Mouse (Mus musculus): ENCODE measurements around the gene Il10ra. TPM values are rescaled to one million over a fixed set of nuclear protein-coding genes. Genes with fewer than 3 reads are reported as not detected.

The Il10ra gene
- polyA plus RNA-seq, 1 experiment from 2014 or later = 0.56 TPM

Small RNA genes lying within 50 kb of the gene (microRNA-seq; reads per million reads assigned to microRNA genes)
- gene Mir7086 = not detected

Other genes starting within 250 kb of the Il10ra start
- 0.99 TPM in 1 of 2 replicates, not detected in the other for gene Mpzl2, start 229.3 kb downstream of the Il10ra start, polyA plus RNA-seq (2014; fragmentation: Nextera tagmentation; extraction: Ambion mirVana)
- 1.0 and 1.4 TPM in 2 replicates for gene Mpzl3, start 214.0 kb downstream of the Il10ra start, polyA plus RNA-seq (2014; fragmentation: Nextera tagmentation; extraction: Ambion mirVana)
- gene Jaml, start 190.0 kb downstream of the Il10ra start, polyA plus RNA-seq (2014; fragmentation: Nextera tagmentation; extraction: Ambion mirVana) = 0.22 TPM in 1 of 2 replicates, not detected in the other
- 9.3 and 11.2 TPM in 2 replicates for gene Scn2b, start 151.4 kb downstream of the Il10ra start, polyA plus RNA-seq (2014; fragmentation: Nextera tagmentation; extraction: Ambion mirVana)
- gene Scn4b, start 130.8 kb downstream of the Il10ra start, polyA plus RNA-seq (2014; fragmentation: Nextera tagmentation; extraction: Ambion mirVana) = 0.08 and 0.13 TPM in 2 replicates
- not detected in 2 replicates for gene BC049352, start 87.1 kb downstream of the Il10ra start, polyA plus RNA-seq (2014; fragmentation: Nextera tagmentation; extraction: Ambion mirVana)
- not detected in 2 replicates for gene Tmprss4, start 65.1 kb downstream of the Il10ra start, polyA plus RNA-seq (2014; fragmentation: Nextera tagmentation; extraction: Ambion mirVana)
- gene Tmprss13, start 50.0 kb upstream of the Il10ra start, polyA plus RNA-seq (2014; fragmentation: Nextera tagmentation; extraction: Ambion mirVana) = 0.05 TPM in 1 of 2 replicates, not detected in the other
- 257 and 341 TPM in 2 replicates for gene Fxyd6, start 101.0 kb upstream of the Il10ra start, polyA plus RNA-seq (2014; fragmentation: Nextera tagmentation; extraction: Ambion mirVana)
- gene Fxyd2, start 130.5 kb upstream of the Il10ra start, polyA plus RNA-seq (2014; fragmentation: Nextera tagmentation; extraction: Ambion mirVana) = 9.6 and 9.9 TPM in 2 replicates
- 18.3 and 24.3 TPM in 2 replicates for gene Dscaml1, start 157.5 kb upstream of the Il10ra start, polyA plus RNA-seq (2014; fragmentation: Nextera tagmentation; extraction: Ambion mirVana)

All from neural tube, embryonic 14.5 days (tissue).